Mouse (Mus musculus): ENCODE data around the gene Mettl6.

DNA sequence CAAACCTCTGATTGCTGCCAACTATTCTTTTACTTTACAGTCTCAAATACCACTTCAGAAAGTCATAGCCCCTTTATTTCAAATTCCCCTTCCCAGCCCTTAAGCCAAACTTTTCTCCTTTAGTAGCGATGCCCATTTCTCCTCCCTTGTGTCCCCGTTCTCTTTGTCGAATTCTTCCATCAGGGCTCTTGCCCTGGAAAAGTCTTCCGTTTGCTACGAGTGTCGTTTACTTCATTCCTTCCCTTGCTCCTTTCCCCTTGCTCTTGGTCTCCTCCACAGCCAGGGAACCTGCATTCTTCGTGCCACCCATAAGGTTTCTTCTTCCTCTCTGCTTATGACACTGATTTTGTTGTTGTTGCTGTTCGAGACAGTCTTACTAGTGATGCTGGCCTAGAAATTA is 698 bp upstream of the Mettl6 start:
- no peak for TF ChIP-seq HCFC1 (IDR thresholded peaks at IDR 0.05; ENCODE audit: borderline replicate concordance, insufficient read depth, low read length)
- TF ChIP-seq ZC3H11A (IDR thresholded peaks at IDR 0.05; ENCODE audit: borderline replicate concordance, low read depth, low read length) = no peak
